Mouse (Mus musculus) kidney, embryonic 15.5 days (tissue): ENCODE data around the gene Prcd. TPM values are rescaled to one million over a fixed set of nuclear protein-coding genes. Genes with fewer than 3 reads are reported as not detected.
A peak's percentile ranks its signal among the peaks of the same experiment; 100 is the strongest.

Experiments used
- ATAC-seq: fragments of 200-750 bp; cut with Nextera tagmentation; replicated peaks from 2 replicates; pipeline ENCODE4 v1.8.0; 2017; ENCODE audit warnings: moderate TSS enrichment; ENCODE audit not compliant: low FRiP score
- H3K27ac ChIP-seq: fragments of 300-500 bp; sonication (generic); 2 replicates; pipeline ENCODE4 v1.5.1; 2015; ENCODE audit warnings: mild to moderate bottlenecking, inconsistent platforms
- H3K27me3 ChIP-seq: fragments of 300-500 bp; sonication (generic); 2 replicates; pipeline ENCODE4 v1.6.1; 2015; ENCODE audit warnings: inconsistent platforms
- H3K36me3 ChIP-seq: fragments of 300-500 bp; sonication (generic); 2 replicates; pipeline ENCODE4 v1.6.1; 2015; ENCODE audit warnings: inconsistent platforms
- H3K4me1 ChIP-seq: fragments of 300-500 bp; sonication (generic); 2 replicates; pipeline ENCODE4 v1.6.1; 2015; ENCODE audit warnings: inconsistent platforms
- H3K4me2 ChIP-seq: fragments of 300-500 bp; sonication (generic); 2 replicates; pipeline ENCODE4 v1.6.1; 2015; ENCODE audit warnings: moderate library complexity, mild to moderate bottlenecking, inconsistent platforms
- H3K4me3 ChIP-seq: fragments of 300-500 bp; sonication (generic); replicated peaks from 2 replicates; pipeline ENCODE4 v1.5.1; 2015; ENCODE audit warnings: mild to moderate bottlenecking, inconsistent platforms
- H3K9ac ChIP-seq: fragments of 300-500 bp; sonication (generic); 2 replicates; pipeline ENCODE4 v1.6.1; 2015; ENCODE audit warnings: mild to moderate bottlenecking, inconsistent platforms
- H3K9me3 ChIP-seq: fragments of 300-500 bp; sonication (generic); replicated peaks from 2 replicates; pipeline ENCODE4 v1.6.1; 2016; ENCODE audit warnings: inconsistent platforms
- WGBS: fragments of 180-500 bp; shearing (Covaris S2); methylation state at CpG from one replicate; pipeline ENCODE4 v1.1.7; 2015; ENCODE audit warnings: mixed read lengths; 5-methylcytosine and 5-hydroxymethylcytosine counted together
- polyA plus RNA-seq: library from polyadenylated mRNA; unstranded; fragments of >200 nt; fragmentation: Nextera tagmentation; extraction: Ambion mirVana; gene quantifications from 2 replicates; pipeline ENCODE4 v1.2.1, GENCODE M21; 2015

The Prcd gene
- polyA plus RNA-seq, 1 experiment from 2014 or later = 1.6 TPM

DNA sequence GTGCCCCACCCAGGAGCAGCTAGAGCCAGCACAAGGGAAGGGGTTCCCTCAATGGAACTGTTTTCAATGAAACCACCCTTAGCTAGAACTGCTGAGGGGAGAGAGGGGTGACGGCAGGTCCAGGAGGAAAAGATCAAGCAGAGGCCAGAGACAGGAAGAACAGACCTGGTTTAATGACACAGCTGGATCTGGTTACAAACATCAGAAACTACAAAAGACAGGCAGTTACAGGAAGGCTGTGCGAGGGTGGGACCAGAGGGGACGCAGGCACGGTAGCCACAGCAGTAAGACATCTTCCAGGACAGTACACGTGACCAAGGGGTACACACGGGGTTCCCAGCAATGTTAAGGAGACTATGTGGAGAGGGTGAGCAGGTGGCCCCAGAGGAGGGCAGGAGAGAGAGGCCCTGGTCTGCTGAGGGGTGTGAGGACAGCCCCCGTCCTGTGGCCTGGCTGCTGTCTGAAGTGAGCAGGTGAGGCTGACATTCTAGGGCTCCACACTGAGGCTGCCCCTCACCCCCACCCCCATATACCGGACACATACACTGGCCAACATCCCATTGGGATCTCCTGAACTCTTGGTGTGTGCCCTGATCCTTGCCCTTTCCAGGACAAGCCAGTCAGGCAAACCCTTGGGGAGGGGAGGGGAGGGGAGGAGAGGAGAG is 7.8 kb upstream of the Prcd start:
- Histone ChIP-seq H3K36me3 (no peaks in the 10 kb centered on the region), H3K27me3 (0 out of 2 replicates have a peak, but pooled peaks cover 10% of the 10 kb centered on the region), H3K4me2 (no peak overlapping the region), H3K27ac (0 out of 2 replicates have a peak overlapping the region, but pooled peaks have one; percentile 22), H3K4me1 (peaks cover 66% of the 10 kb centered on the region), H3K9ac (no peak overlapping the region), H3K4me3 (no peak overlapping the region), H3K9me3 (no peaks in the 10 kb centered on the region)
- WGBS = 29% methylated on average over 8 of the region's 8 CpGs
- ATAC-seq = no peak

DNA sequence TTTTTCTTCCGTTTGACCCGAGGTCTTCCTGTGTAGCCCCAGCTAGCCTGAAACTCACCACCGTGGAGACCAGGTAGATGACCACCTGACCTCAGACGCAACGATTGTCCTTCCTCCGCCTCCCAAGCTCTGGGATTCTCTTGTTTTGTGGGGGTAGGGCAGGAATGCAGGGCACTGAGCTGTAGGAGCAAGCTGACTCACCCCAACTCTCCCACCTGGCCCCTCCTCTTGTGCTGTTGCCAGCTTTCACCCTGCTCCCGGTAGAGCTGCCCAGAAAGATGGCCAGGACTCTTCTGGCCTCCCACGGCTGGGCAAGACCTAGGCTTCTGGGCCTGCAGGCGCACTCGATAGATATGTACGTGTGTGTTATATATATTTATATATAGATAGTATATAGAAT is 7.2 kb upstream of the Prcd start:
- H3K4me1 ChIP-seq = peaks cover 66% of the 10 kb centered on the region

DNA sequence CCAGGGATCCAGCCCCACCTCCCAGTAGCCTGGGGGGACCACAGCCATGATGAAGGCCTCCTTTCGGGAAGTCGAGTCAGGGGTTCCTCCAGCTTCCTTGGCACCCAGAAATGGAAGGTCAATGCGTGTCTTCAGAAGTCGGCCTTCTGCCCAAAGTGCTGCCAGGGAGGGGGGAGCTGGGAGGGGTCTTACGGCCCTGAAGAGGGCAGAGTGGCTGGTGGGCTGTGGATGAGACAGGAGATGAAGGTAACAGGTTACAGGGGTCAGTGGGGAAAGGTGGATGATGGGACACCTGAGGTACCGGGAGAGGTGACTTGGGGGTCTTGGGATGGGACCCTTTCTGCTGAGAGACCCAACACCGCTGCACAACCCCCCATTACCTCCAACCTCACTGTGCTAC is 6.6 kb upstream of the Prcd start:
- H3K4me3 ChIP-seq = no peak overlapping the region
- H3K9ac ChIP-seq = no peak overlapping the region
- 88% methylated on average over 7 of the region's 7 CpGs for WGBS
- H3K4me1 ChIP-seq = peaks cover 66% of the 10 kb centered on the region
- H3K27ac ChIP-seq = peak overlapping the region; percentile 88
- H3K4me2 ChIP-seq = no peak overlapping the region
- no peaks in the 10 kb centered on the region for H3K36me3 ChIP-seq
- no peaks in the 10 kb centered on the region for H3K9me3 ChIP-seq
- no peak for ATAC-seq
- peaks cover 20% of the 10 kb centered on the region for H3K27me3 ChIP-seq

More for the DNA sequence above, 7.2 kb upstream of the Prcd start:
- 60% methylated on average over 11 of the region's 11 CpGs for WGBS
- Histone ChIP-seq H3K9ac (no peak overlapping the region), H3K4me3 (no peak overlapping the region), H3K9me3 (no peaks in the 10 kb centered on the region), H3K27ac (no peak overlapping the region), H3K4me2 (no peak overlapping the region), H3K27me3 (peaks cover 14% of the 10 kb centered on the region; the same call in 1 of the 2 replicates), H3K36me3 (no peaks in the 10 kb centered on the region)
- ATAC-seq = no peak

DNA sequence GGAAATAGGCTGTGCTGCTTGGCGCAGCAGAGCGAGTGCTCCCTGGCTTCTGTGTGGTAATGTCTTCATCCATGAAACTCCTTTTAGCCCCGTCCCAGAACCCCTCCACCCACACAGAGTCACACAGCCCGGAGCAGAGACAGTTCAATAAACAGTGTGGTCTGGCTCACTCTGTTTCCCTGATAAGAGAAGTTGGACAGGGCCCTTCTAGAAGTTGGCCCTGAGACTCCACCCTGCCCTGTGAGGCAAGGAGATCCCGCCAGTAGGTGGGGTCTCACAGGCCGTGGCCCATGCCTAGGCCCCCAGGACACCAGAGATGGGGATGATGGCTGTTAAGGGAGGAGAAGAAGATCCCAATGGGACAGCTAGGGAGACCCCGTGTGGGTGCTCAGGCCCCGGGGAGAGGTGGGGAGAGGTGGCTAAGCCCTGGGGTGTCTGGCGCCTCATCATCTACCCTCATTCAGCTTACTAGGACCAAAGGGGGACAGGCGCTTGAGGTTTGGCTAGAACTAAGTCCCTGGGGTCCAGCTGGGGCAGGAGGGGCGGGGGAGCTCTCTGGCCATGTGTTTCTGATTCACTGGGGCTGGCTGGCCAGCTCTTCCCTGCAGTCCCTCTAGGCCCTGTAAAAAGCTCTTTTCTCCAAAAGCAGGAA is 5.9 kb upstream of the Prcd start:
- peaks cover 72% of the 10 kb centered on the region for H3K4me1 ChIP-seq
- 54% methylated on average over 11 of the region's 11 CpGs for WGBS
- ATAC-seq = no peak
- no peak overlapping the region for H3K4me2 ChIP-seq
- H3K9ac ChIP-seq = no peak overlapping the region
- peaks cover 27% of the 10 kb centered on the region for H3K27me3 ChIP-seq
- H3K36me3 ChIP-seq = no peaks in the 10 kb centered on the region
- H3K9me3 ChIP-seq = no peaks in the 10 kb centered on the region
- peak overlapping the region; percentile 88 for H3K27ac ChIP-seq
- H3K4me3 ChIP-seq = no peak overlapping the region

DNA sequence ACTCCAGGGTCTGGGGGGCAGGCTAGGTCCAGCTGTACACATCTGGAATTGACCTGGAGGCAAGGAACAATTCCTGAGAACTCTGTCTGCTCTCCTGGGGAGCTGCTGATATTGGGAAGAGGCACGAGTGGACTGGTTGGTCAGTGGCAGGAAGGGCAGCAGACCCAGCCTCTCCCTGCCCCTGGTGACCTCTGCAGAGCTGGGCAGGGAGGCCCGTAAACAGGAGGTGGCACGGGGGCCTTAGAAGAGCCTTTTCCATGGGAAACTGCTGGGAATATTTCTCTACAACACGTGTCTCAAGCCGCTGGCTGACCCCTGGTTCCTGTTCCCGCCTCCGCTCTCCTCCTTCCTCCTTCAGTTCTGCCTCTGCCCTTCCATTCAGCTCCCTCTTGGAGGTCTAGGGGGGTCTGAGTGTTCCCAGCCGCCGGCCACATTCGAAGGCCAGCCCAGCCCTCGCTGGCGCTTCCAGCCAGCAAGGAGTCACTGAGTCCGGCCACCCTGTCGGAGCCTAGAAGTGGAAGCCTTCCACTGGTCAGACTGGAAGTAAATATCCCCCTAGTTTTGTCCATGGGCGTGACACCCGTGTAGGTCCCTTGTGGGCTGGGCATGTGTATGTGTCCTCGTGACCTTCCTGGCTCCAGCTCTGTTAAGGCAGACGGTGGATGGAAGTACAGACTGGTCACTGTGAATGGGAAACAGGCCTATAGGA is 5.0 kb upstream of the Prcd start:
- H3K9ac ChIP-seq = no peak overlapping the region
- ATAC-seq = no peak; the same call in 1 of the 2 replicates

DNA sequence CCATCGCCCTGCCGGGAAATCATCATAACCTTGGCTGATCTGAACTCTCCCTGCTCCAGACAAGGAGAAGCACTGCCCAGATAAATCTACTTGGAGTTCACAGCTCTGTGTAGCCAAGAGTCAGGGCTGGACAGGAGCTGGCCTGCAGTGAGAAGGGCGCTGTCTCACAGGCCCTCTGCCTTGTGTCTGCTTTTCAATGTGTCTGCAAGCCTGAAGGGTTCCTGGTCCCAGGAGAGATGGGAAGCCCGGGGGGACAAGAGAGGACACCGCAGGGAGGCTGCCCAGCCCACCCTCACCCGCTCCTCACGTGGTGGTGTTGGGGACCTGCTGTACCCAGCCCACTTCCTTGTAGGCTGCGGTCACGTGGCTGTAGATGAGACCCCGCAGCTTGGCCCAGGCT is 4.4 kb upstream of the Prcd start:
- peak overlapping the region; percentile 88 for H3K27ac ChIP-seq
- H3K36me3 ChIP-seq = no peaks in the 10 kb centered on the region
- H3K27me3 ChIP-seq = peaks cover 42% of the 10 kb centered on the region
- H3K4me1 ChIP-seq = peaks cover 76% of the 10 kb centered on the region
- H3K4me2 ChIP-seq = no peak overlapping the region
- WGBS = 67% methylated on average over 10 of the region's 10 CpGs
- ATAC-seq = no peak
- H3K4me3 ChIP-seq = no peak overlapping the region
- no peak overlapping the region for H3K9ac ChIP-seq
- H3K9me3 ChIP-seq = no peaks in the 10 kb centered on the region

More for the DNA sequence above, 5.0 kb upstream of the Prcd start:
- Histone ChIP-seq H3K27ac (peak overlapping the region; percentile 88), H3K9me3 (no peaks in the 10 kb centered on the region), H3K4me2 (peak overlapping the region; percentile 29; the same call in 1 of the 2 replicates), H3K4me1 (peaks cover 76% of the 10 kb centered on the region), H3K4me3 (no peak overlapping the region), H3K27me3 (peaks cover 36% of the 10 kb centered on the region), H3K36me3 (no peaks in the 10 kb centered on the region)
- WGBS = 39% methylated on average over 18 of the region's 18 CpGs

DNA sequence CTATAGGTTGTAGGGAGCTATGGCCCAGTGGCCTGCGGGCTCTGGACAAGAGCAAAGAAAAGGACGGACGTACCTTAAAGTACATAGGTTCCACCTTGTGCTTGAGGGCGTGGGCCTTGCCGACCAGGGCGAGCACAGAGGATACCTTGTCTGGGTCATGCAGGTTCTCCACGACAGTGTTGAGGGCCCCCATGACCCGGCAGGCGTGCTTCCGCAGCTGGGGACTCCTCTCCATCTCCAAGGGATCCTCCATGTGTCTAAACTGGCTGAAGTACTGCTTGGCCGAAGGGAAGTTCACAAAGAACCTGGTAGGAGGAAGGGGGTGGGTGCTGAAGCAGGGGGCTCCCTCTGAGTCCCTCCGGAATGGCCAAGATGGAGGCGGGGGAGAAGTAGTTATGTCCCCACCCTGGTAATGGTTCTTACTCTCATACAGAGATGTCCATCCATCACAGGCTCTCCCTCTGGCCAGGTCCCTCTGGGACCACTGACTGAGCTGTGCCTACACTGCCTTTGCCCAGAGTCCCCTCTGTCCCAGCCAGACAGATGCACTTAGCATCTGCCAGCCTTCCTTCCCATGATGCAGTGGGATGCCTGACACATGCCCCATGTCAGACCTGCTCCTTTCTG is 3.5 kb upstream of the Prcd start:
- Histone ChIP-seq H3K4me1 (peaks cover 76% of the 10 kb centered on the region), H3K4me2 (no peak overlapping the region), H3K27ac (peak overlapping the region; percentile 88; the same call in 1 of the 2 replicates), H3K27me3 (peaks cover 49% of the 10 kb centered on the region), H3K9me3 (no peaks in the 10 kb centered on the region), H3K36me3 (no peaks in the 10 kb centered on the region), H3K4me3 (no peak overlapping the region), H3K9ac (no peak overlapping the region)
- ATAC-seq = no peak
- WGBS = 91% methylated on average over 13 of the region's 13 CpGs

DNA sequence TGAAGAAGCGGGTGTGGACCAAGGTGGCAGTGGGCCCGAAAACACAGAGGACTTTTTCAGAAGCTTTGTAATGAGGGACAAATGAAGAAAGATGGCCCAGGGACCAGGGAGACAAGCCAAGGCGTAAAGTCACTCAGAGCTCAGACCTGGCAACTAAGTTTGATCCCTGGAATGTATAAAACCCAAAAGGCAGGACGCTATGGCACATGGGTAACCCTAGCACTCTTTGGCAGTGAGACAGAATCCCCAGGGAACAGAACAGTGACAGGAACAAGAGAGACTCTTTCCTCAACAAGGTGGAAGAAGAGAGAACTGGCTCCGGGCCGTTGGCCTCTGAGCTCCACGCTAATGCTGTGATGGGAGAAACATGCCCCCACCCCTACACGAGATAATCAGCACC is 2.5 kb upstream of the Prcd start:
- Histone ChIP-seq H3K4me2 (no peak overlapping the region), H3K9ac (no peak overlapping the region), H3K9me3 (no peaks in the 10 kb centered on the region), H3K36me3 (no peaks in the 10 kb centered on the region), H3K27ac (no peak overlapping the region), H3K27me3 (peaks cover 52% of the 10 kb centered on the region), H3K4me1 (peaks cover 68% of the 10 kb centered on the region), H3K4me3 (no peak overlapping the region)
- ATAC-seq = no peak
- 89% methylated on average over 8 of the region's 8 CpGs for WGBS

DNA sequence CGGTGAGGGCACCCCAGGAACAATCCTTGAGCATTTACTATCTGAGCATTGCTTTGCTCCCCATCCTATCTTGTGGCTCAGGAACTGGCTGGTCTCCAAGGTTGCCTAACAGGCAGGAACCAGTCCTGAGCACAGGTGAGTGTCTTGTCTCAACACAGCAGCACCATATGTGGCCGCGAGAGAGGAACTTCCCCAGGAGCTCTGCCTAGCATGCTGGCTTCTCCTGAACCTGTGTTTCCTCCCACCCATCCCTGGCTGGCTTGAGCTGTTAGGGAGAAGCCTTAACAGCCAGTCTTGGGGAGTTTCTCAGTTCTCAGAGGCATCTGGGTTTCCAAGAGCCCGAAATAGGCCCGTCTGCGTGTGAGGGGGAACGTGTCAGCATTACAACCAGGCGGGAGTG is 2.0 kb upstream of the Prcd start:
- ATAC-seq = no peak
- no peak overlapping the region for H3K27ac ChIP-seq
- H3K27me3 ChIP-seq = peaks cover 52% of the 10 kb centered on the region
- H3K9me3 ChIP-seq = no peaks in the 10 kb centered on the region
- peaks cover 62% of the 10 kb centered on the region for H3K4me1 ChIP-seq
- WGBS = 81% methylated on average over 8 of the region's 8 CpGs
- no peak overlapping the region for H3K9ac ChIP-seq
- H3K36me3 ChIP-seq = no peaks in the 10 kb centered on the region
- no peak overlapping the region for H3K4me3 ChIP-seq
- H3K4me2 ChIP-seq = no peak overlapping the region

DNA sequence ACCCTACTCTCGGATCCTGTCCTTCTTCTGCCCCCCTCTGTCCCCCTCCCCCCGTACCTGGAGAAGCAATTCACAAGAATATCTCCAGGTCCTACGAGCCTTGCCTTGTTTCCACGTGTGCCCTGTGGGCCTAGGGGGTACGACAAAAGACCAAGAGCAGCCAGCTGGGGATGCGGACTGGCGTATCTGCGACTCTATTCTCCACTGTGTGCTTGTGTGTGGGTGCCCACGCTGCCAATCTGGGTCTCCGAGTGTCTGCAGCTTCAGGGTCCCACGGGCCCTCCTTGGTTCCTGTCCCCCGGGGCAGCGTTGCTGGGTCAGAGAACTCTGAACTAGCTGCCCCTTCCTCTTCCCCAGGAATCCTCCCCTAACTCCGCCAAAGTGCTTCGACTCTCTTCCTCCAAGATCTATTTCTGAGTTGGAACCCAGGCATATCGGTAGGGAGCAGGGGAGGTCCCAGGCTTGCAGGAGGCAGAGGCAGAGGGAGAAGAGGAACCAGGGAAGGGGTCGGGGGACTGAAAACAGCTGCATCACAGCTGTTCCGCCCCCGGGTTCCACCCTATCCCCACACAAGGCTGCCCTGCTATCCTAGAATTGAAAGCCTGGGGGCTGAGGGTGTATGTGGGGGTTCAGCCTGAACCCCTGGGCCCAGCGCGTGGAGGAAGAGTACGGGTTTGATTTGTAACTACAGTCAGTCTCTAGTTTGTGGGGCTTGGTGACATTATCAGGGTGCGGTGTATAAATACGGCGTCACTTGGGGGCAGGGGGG is 820 bp upstream of the Prcd start:
- Histone ChIP-seq H3K36me3 (no peaks in the 10 kb centered on the region), H3K4me1 (peaks cover 59% of the 10 kb centered on the region), H3K27ac (peak overlapping the region; percentile 22; the same call in 1 of the 2 replicates), H3K9ac (0 out of 2 replicates have a peak overlapping the region, but pooled peaks have one; percentile 2), H3K9me3 (no peaks in the 10 kb centered on the region), H3K27me3 (peaks cover 52% of the 10 kb centered on the region), H3K4me3 (peak overlapping the region; percentile 58), H3K4me2 (peak overlapping the region; percentile 96)
- no peak for ATAC-seq
- 62% methylated on average over 25 of the region's 25 CpGs for WGBS

DNA sequence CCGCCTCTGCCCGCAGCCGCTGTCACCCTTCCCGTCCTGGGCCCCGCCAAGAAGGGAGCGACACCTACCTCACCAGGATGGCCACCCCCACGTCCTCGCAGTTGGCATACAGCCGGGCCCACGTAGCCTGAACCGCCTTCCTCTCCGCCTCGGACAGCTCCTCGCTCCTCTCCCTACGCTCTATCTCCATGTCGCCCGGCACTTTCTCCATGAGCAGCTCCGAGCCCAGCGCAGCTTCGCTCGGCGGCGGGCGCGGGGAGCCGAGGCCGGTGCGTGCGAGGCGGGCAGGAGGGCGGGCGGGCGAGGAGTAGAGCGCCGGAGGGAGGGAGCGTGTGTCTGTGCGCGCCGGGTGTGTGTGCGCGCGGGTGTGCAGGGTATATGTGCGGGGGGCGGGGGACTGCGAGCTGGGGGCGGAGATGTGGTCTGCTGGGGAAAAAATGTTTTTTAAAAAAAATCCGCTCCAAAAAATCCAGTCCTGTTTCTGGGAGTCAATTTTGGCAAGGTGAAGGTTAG is 431 bp downstream of the Prcd start:
- no peak for ATAC-seq
- Histone ChIP-seq H3K27me3 (peaks cover 52% of the 10 kb centered on the region), H3K4me2 (peak overlapping the region; percentile 96), H3K4me3 (peak overlapping the region; percentile 58), H3K9me3 (no peaks in the 10 kb centered on the region), H3K27ac (no peak overlapping the region), H3K36me3 (no peaks in the 10 kb centered on the region), H3K9ac (peak overlapping the region; percentile 52), H3K4me1 (peaks cover 57% of the 10 kb centered on the region)
- WGBS = 0% methylated on average over 46 of the region's 47 CpGs
